Mouse (Mus musculus): ENCODE measurements at regions not wholly inside any gene's neighbourhood (a gene's known extent, or its start where the extent isn't known, plus 50 kb on each side); places are given as distances from the start of the nearest gene placed in this dataset.
"Not testable (repeated sequence)": the region's sequence is repeated elsewhere in the genome, so short reads cannot be mapped to it uniquely, and the experiment has no call there.

GRCm38 (mm10) chr15:90400326-90401280, 176.5 kb downstream of the Alg10b start:
- no peak for DNase-seq

- no peak for DNase-seq
These were observed 196.7 kb downstream of the Alg10b start for GRCm38 (mm10) chr15:90420776-90421175.

- no peak for DNase-seq
These were observed 198.1 kb downstream of the Alg10b start for GRCm38 (mm10) chr15:90422122-90422614.

- not testable (repeated sequence) for DNase-seq
These were observed 206.9 kb downstream of the Alg10b start for GRCm38 (mm10) chr15:90431048-90431447.

- no peak for DNase-seq
These were observed 208.0 kb downstream of the Alg10b start for GRCm38 (mm10) chr15:90432154-90432553.

- no peak for DNase-seq
These were observed 211.2 kb downstream of the Alg10b start for GRCm38 (mm10) chr15:90435286-90435685.

Data from cerebellum, adult 9-11 months (tissue).